Mouse (Mus musculus): ENCODE measurements around the gene Traf3ip2. TPM values are rescaled to one million over a fixed set of nuclear protein-coding genes. Genes with fewer than 3 reads are reported as not detected.

Gene Traf3ip2
- polyA plus RNA-seq, 1 experiment, result 1.1 TPM

- H3K27ac ChIP-seq (ENCODE audit: control insufficient read depth, insufficient read depth, low read depth, low read length), result no peak overlapping the region
- no peaks in the 10 kb centered on the region for H3K27me3 ChIP-seq (ENCODE audit: control insufficient read depth, insufficient read depth, low read length)
- TF ChIP-seq CTCF (IDR thresholded peaks at IDR 0.05; ENCODE audit: control insufficient read depth, insufficient read depth, insufficient replicate concordance, low read depth, low read length) (no peak), POLR2A (IDR thresholded peaks at IDR 0.05; ENCODE audit: control insufficient read depth, low read depth, low read length) (no peak)
- no peaks in the 10 kb centered on the region for H3K4me1 ChIP-seq (ENCODE audit: control insufficient read depth, insufficient read depth, low read length)
- H3K36me3 ChIP-seq (ENCODE audit: control insufficient read depth, insufficient read depth, low read length), result no peaks in the 10 kb centered on the region
- no peak overlapping the region for H3K4me3 ChIP-seq (ENCODE audit: control insufficient read depth, low read depth, low read length)
These were observed 34.4 kb downstream of the Traf3ip2 start for GRCm38 (mm10) chr10:39647118-39647517.

- no peak overlapping the region for H3K27ac ChIP-seq (ENCODE audit: control insufficient read depth, insufficient read depth, low read depth, low read length)
- TF ChIP-seq POLR2A (IDR thresholded peaks at IDR 0.05; ENCODE audit: control insufficient read depth, low read depth, low read length) (no peak), CTCF (IDR thresholded peaks at IDR 0.05; ENCODE audit: control insufficient read depth, insufficient read depth, insufficient replicate concordance, low read depth, low read length) (no peak)
These were observed 35.5 kb downstream of the Traf3ip2 start for GRCm38 (mm10) chr10:39648278-39648677.

GRCm38 (mm10) chr10:39649550-39649949, 36.8 kb downstream of the Traf3ip2 start:
- Histone ChIP-seq H3K27me3 (ENCODE audit: control insufficient read depth, insufficient read depth, low read length) (no peaks in the 10 kb centered on the region), H3K4me1 (ENCODE audit: control insufficient read depth, insufficient read depth, low read length) (no peaks in the 10 kb centered on the region), H3K36me3 (ENCODE audit: control insufficient read depth, insufficient read depth, low read length) (no peaks in the 10 kb centered on the region), H3K4me3 (ENCODE audit: control insufficient read depth, low read depth, low read length) (no peak overlapping the region), H3K27ac (ENCODE audit: control insufficient read depth, insufficient read depth, low read depth, low read length) (no peak overlapping the region)
- TF ChIP-seq CTCF (IDR thresholded peaks at IDR 0.05; ENCODE audit: control insufficient read depth, insufficient read depth, insufficient replicate concordance, low read depth, low read length), result no peak
- no peak for TF ChIP-seq POLR2A (IDR thresholded peaks at IDR 0.05; ENCODE audit: control insufficient read depth, low read depth, low read length)

More at GRCm38 (mm10) chr10:39648278-39648677, 35.5 kb downstream of the Traf3ip2 start:
- no peak overlapping the region for H3K4me3 ChIP-seq (ENCODE audit: control insufficient read depth, low read depth, low read length)
- no peaks in the 10 kb centered on the region for H3K27me3 ChIP-seq (ENCODE audit: control insufficient read depth, insufficient read depth, low read length)
- no peaks in the 10 kb centered on the region for H3K4me1 ChIP-seq (ENCODE audit: control insufficient read depth, insufficient read depth, low read length)
- no peaks in the 10 kb centered on the region for H3K36me3 ChIP-seq (ENCODE audit: control insufficient read depth, insufficient read depth, low read length)

- Histone ChIP-seq H3K36me3 (ENCODE audit: control insufficient read depth, insufficient read depth, low read length) (no peaks in the 10 kb centered on the region), H3K4me3 (ENCODE audit: control insufficient read depth, low read depth, low read length) (no peak overlapping the region), H3K27me3 (ENCODE audit: control insufficient read depth, insufficient read depth, low read length) (no peaks in the 10 kb centered on the region), H3K27ac (ENCODE audit: control insufficient read depth, insufficient read depth, low read depth, low read length) (no peak overlapping the region), H3K4me1 (ENCODE audit: control insufficient read depth, insufficient read depth, low read length) (no peaks in the 10 kb centered on the region)
- TF ChIP-seq CTCF (IDR thresholded peaks at IDR 0.05; ENCODE audit: control insufficient read depth, insufficient read depth, insufficient replicate concordance, low read depth, low read length) (no peak), POLR2A (IDR thresholded peaks at IDR 0.05; ENCODE audit: control insufficient read depth, low read depth, low read length) (no peak)
These were observed 37.6 kb downstream of the Traf3ip2 start for GRCm38 (mm10) chr10:39650316-39650715.

DNA sequence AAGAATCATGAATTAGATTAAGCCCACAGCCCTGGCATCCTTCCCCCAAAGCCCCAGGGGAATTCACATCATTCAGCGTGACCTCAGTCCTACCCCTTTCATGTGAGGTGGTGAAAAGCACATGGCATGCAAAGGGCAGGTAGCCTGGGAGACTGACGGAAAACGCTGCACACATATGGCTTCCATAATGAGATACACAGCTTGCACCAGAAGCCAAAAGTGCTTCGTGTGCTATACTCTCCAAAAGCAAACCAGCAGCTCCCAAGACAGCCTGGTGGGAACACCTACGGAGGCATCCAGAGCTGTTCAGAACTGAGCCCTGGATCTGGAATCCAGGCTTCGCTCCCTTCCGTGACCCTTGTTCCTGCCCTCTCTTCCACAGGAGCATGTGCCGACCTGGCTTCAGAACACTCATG, 41.3 kb downstream of the Traf3ip2 start:
- no peak overlapping the region for H3K4me3 ChIP-seq (ENCODE audit: control insufficient read depth, low read depth, low read length)
- H3K27me3 ChIP-seq (ENCODE audit: control insufficient read depth, insufficient read depth, low read length), result no peaks in the 10 kb centered on the region
- TF ChIP-seq CTCF (IDR thresholded peaks at IDR 0.05; ENCODE audit: control insufficient read depth, insufficient read depth, insufficient replicate concordance, low read depth, low read length) (no peak), POLR2A (IDR thresholded peaks at IDR 0.05; ENCODE audit: control insufficient read depth, low read depth, low read length) (0 out of 2 replicates have a peak, but pooled peaks have one; percentile 16)
- H3K36me3 ChIP-seq (ENCODE audit: control insufficient read depth, insufficient read depth, low read length), result no peaks in the 10 kb centered on the region
- H3K27ac ChIP-seq (ENCODE audit: control insufficient read depth, insufficient read depth, low read depth, low read length), result no peak overlapping the region
- H3K4me1 ChIP-seq (ENCODE audit: control insufficient read depth, insufficient read depth, low read length), result no peaks in the 10 kb centered on the region; the same call in 1 of the 2 replicates

GRCm38 (mm10) chr10:39658901-39659410, 46.2 kb downstream of the Traf3ip2 start:
- Histone ChIP-seq H3K4me1 (ENCODE audit: control insufficient read depth, insufficient read depth, low read length) (peaks cover 3% of the 10 kb centered on the region; the same call in 1 of the 2 replicates), H3K27ac (ENCODE audit: control insufficient read depth, insufficient read depth, low read depth, low read length) (no peak overlapping the region), H3K4me3 (ENCODE audit: control insufficient read depth, low read depth, low read length) (no peak overlapping the region)

GRCm38 (mm10) chr10:39659411-39660268, 46.9 kb downstream of the Traf3ip2 start:
- Histone ChIP-seq H3K4me3 (ENCODE audit: control insufficient read depth, low read depth, low read length) (no peak overlapping the region), H3K36me3 (ENCODE audit: control insufficient read depth, insufficient read depth, low read length) (no peaks in the 10 kb centered on the region), H3K27me3 (ENCODE audit: control insufficient read depth, insufficient read depth, low read length) (no peaks in the 10 kb centered on the region), H3K27ac (ENCODE audit: control insufficient read depth, insufficient read depth, low read depth, low read length) (no peak overlapping the region), H3K4me1 (ENCODE audit: control insufficient read depth, insufficient read depth, low read length) (peaks cover 3% of the 10 kb centered on the region; the same call in 1 of the 2 replicates)
- TF ChIP-seq CTCF (IDR thresholded peaks at IDR 0.05; ENCODE audit: control insufficient read depth, insufficient read depth, insufficient replicate concordance, low read depth, low read length), result no peak
- TF ChIP-seq POLR2A (IDR thresholded peaks at IDR 0.05; ENCODE audit: control insufficient read depth, low read depth, low read length), result no peak

More at GRCm38 (mm10) chr10:39658901-39659410, 46.2 kb downstream of the Traf3ip2 start:
- no peaks in the 10 kb centered on the region for H3K27me3 ChIP-seq (ENCODE audit: control insufficient read depth, insufficient read depth, low read length)
- H3K36me3 ChIP-seq (ENCODE audit: control insufficient read depth, insufficient read depth, low read length), result no peaks in the 10 kb centered on the region
- TF ChIP-seq POLR2A (IDR thresholded peaks at IDR 0.05; ENCODE audit: control insufficient read depth, low read depth, low read length), result no peak
- no peak for TF ChIP-seq CTCF (IDR thresholded peaks at IDR 0.05; ENCODE audit: control insufficient read depth, insufficient read depth, insufficient replicate concordance, low read depth, low read length)
